Mouse (Mus musculus): ENCODE results near the gene Opcml. TPM values are rescaled to one million over a fixed set of nuclear protein-coding genes. Genes with fewer than 3 reads are reported as not detected.

Opcml gene
- total and polyA plus RNA-seq, 3 experiments: 0.94 to 1.3 (median 1.2) TPM

- no peaks in the 10 kb centered on the region for H3K4me1 ChIP-seq (ENCODE audit: control insufficient read depth, insufficient read depth, low read length)
- H3K27ac ChIP-seq: no peak overlapping the region
- TF ChIP-seq EP300 (IDR thresholded peaks at IDR 0.05; ENCODE audit: insufficient read depth, low read depth, low read length): no peak
- no peak for TF ChIP-seq CTCF (IDR thresholded peaks at IDR 0.05)
- TF ChIP-seq POLR2A (IDR thresholded peaks at IDR 0.05; ENCODE audit: insufficient read depth, low read depth, low read length): no peak
- 89% methylated on average over 4 of the region's 4 CpGs for WGBS
- H3K36me3 ChIP-seq (ENCODE audit: control insufficient read depth, insufficient read depth, low read length): no peaks in the 10 kb centered on the region
- no peak overlapping the region for H3K9ac ChIP-seq (ENCODE audit: low read depth, low read length)
- no peaks in the 10 kb centered on the region for H3K79me2 ChIP-seq (replicated peaks; ENCODE audit: control insufficient read depth, insufficient read depth, low read length)
- intact Hi-C loops (cut with DNase I): no loop called here
- H3K4me3 ChIP-seq: no peak overlapping the region
- H3K27me3 ChIP-seq (ENCODE audit: control insufficient read depth, insufficient read depth, low read length): no peaks in the 10 kb centered on the region
- no peak for DNase-seq
Observed at GRCm38 (mm10) chr9:28535006-28535405, 744.4 kb downstream of the Opcml start.

GRCm38 (mm10) chr9:28536637-28537036 lies 746.1 kb downstream of the Opcml start:
- Histone ChIP-seq H3K4me1 (ENCODE audit: control insufficient read depth, insufficient read depth, low read length) (no peaks in the 10 kb centered on the region), H3K27me3 (ENCODE audit: control insufficient read depth, insufficient read depth, low read length) (no peaks in the 10 kb centered on the region), H3K9ac (ENCODE audit: low read depth, low read length) (no peak overlapping the region), H3K36me3 (ENCODE audit: control insufficient read depth, insufficient read depth, low read length) (no peaks in the 10 kb centered on the region), H3K4me3 (no peak overlapping the region), H3K27ac (no peak overlapping the region), H3K79me2 (replicated peaks; ENCODE audit: control insufficient read depth, insufficient read depth, low read length) (no peaks in the 10 kb centered on the region)
- intact Hi-C loops (cut with DNase I): no loop called here
- TF ChIP-seq EP300 (IDR thresholded peaks at IDR 0.05; ENCODE audit: insufficient read depth, low read depth, low read length): no peak
- no peak for TF ChIP-seq POLR2A (IDR thresholded peaks at IDR 0.05; ENCODE audit: insufficient read depth, low read depth, low read length)
- TF ChIP-seq CTCF (IDR thresholded peaks at IDR 0.05): no peak
- DNase-seq: no peak
- WGBS: 31% methylated on average over 4 of the region's 4 CpGs

- WGBS: 35% methylated on average over 9 of the region's 9 CpGs
- Histone ChIP-seq H3K79me2 (replicated peaks; ENCODE audit: control insufficient read depth, insufficient read depth, low read length) (no peaks in the 10 kb centered on the region), H3K36me3 (ENCODE audit: control insufficient read depth, insufficient read depth, low read length) (no peaks in the 10 kb centered on the region), H3K27me3 (ENCODE audit: control insufficient read depth, insufficient read depth, low read length) (no peaks in the 10 kb centered on the region), H3K4me3 (no peak overlapping the region), H3K4me1 (ENCODE audit: control insufficient read depth, insufficient read depth, low read length) (no peaks in the 10 kb centered on the region), H3K27ac (no peak overlapping the region), H3K9ac (ENCODE audit: low read depth, low read length) (no peak overlapping the region)
- intact Hi-C loops (cut with DNase I): no loop called here
- no peak for DNase-seq
- no peak for TF ChIP-seq EP300 (IDR thresholded peaks at IDR 0.05; ENCODE audit: insufficient read depth, low read depth, low read length)
- TF ChIP-seq CTCF (IDR thresholded peaks at IDR 0.05): no peak
- no peak for TF ChIP-seq POLR2A (IDR thresholded peaks at IDR 0.05; ENCODE audit: insufficient read depth, low read depth, low read length)
Observed at GRCm38 (mm10) chr9:28548189-28548588, 757.6 kb downstream of the Opcml start.

GRCm38 (mm10) chr9:28552387-28553182 lies 762.0 kb downstream of the Opcml start:
- Histone ChIP-seq H3K27ac (no peak overlapping the region), H3K9ac (ENCODE audit: low read depth, low read length) (no peak overlapping the region), H3K27me3 (ENCODE audit: control insufficient read depth, insufficient read depth, low read length) (no peaks in the 10 kb centered on the region), H3K36me3 (ENCODE audit: control insufficient read depth, insufficient read depth, low read length) (no peaks in the 10 kb centered on the region), H3K79me2 (replicated peaks; ENCODE audit: control insufficient read depth, insufficient read depth, low read length) (no peaks in the 10 kb centered on the region), H3K4me1 (ENCODE audit: control insufficient read depth, insufficient read depth, low read length) (no peaks in the 10 kb centered on the region), H3K4me3 (no peak overlapping the region)
- intact Hi-C loops (cut with DNase I): no loop called here
- WGBS: 60% methylated on average over 1 of the region's 1 CpGs
- no peak for TF ChIP-seq EP300 (IDR thresholded peaks at IDR 0.05; ENCODE audit: insufficient read depth, low read depth, low read length)
- TF ChIP-seq CTCF (IDR thresholded peaks at IDR 0.05): no peak
- TF ChIP-seq POLR2A (IDR thresholded peaks at IDR 0.05; ENCODE audit: insufficient read depth, low read depth, low read length): no peak
- DNase-seq: no peak

- DNase-seq: no peak
- no peaks in the 10 kb centered on the region for H3K4me1 ChIP-seq (ENCODE audit: control insufficient read depth, insufficient read depth, low read length)
- WGBS: 77% methylated on average over 2 of the region's 2 CpGs
- no peaks in the 10 kb centered on the region for H3K79me2 ChIP-seq (replicated peaks; ENCODE audit: control insufficient read depth, insufficient read depth, low read length)
- H3K27ac ChIP-seq: no peak overlapping the region
- H3K36me3 ChIP-seq (ENCODE audit: control insufficient read depth, insufficient read depth, low read length): no peaks in the 10 kb centered on the region
- H3K27me3 ChIP-seq (ENCODE audit: control insufficient read depth, insufficient read depth, low read length): no peaks in the 10 kb centered on the region
- intact Hi-C loops (cut with DNase I): no loop called here
- H3K4me3 ChIP-seq: no peak overlapping the region
- H3K9ac ChIP-seq (ENCODE audit: low read depth, low read length): no peak overlapping the region
- no peak for TF ChIP-seq EP300 (IDR thresholded peaks at IDR 0.05; ENCODE audit: insufficient read depth, low read depth, low read length)
- TF ChIP-seq POLR2A (IDR thresholded peaks at IDR 0.05; ENCODE audit: insufficient read depth, low read depth, low read length): no peak
Observed at GRCm38 (mm10) chr9:28558628-28559027, 768.1 kb downstream of the Opcml start.

GRCm38 (mm10) chr9:28561761-28562160 lies 771.2 kb downstream of the Opcml start:
- intact Hi-C loops (cut with DNase I): no loop called here
- no peak for DNase-seq
- TF ChIP-seq CTCF (IDR thresholded peaks at IDR 0.05) (no peak), EP300 (IDR thresholded peaks at IDR 0.05; ENCODE audit: insufficient read depth, low read depth, low read length) (no peak), POLR2A (IDR thresholded peaks at IDR 0.05; ENCODE audit: insufficient read depth, low read depth, low read length) (no peak)
- Histone ChIP-seq H3K27me3 (ENCODE audit: control insufficient read depth, insufficient read depth, low read length) (no peaks in the 10 kb centered on the region), H3K4me3 (no peak overlapping the region), H3K9ac (ENCODE audit: low read depth, low read length) (no peak overlapping the region), H3K36me3 (ENCODE audit: control insufficient read depth, insufficient read depth, low read length) (no peaks in the 10 kb centered on the region), H3K79me2 (replicated peaks; ENCODE audit: control insufficient read depth, insufficient read depth, low read length) (no peaks in the 10 kb centered on the region), H3K27ac (no peak overlapping the region), H3K4me1 (ENCODE audit: control insufficient read depth, insufficient read depth, low read length) (no peaks in the 10 kb centered on the region)
- WGBS: 78% methylated on average over 6 of the region's 6 CpGs
